8 mouse cellular contexts compared by ENCODE assay signal in genomic region chr10:93933980-93934379, GRCm38 (mm10). TPM values are rescaled to one million over a fixed set of nuclear protein-coding genes. Genes with fewer than 3 reads are reported as not detected.
DNase-seq lines count a peak whose midpoint lies in the region; ATAC-seq lines count a peak whose summit lies in the region.

No protein-coding gene starts in this region.

- H3K9ac ChIP-seq in limb, embryonic 11.5 days (ENCODE audit: low read length), result no peak overlapping the region
- no peak overlapping the region for H3K9ac ChIP-seq in hindbrain, embryonic 16.5 days (ENCODE audit: low read depth, low read length)
- H3K9ac ChIP-seq in stomach, embryonic 16.5 days (ENCODE audit: low read length), result no peak overlapping the region

- no peaks in the 10 kb centered on the region for H3K4me1 ChIP-seq in limb, embryonic 11.5 days (ENCODE audit: control insufficient read depth, insufficient read depth, low read length)
- peaks cover 4% of the 10 kb centered on the region; the same call in 1 of the 2 replicates for H3K4me1 ChIP-seq in limb, embryonic 10.5 days
- no peaks in the 10 kb centered on the region; the same call in 1 of the 2 replicates for H3K4me1 ChIP-seq in hindbrain, embryonic 16.5 days (ENCODE audit: control insufficient read depth, insufficient read depth, low read depth, low read length)
- H3K4me1 ChIP-seq in stomach, embryonic 16.5 days (ENCODE audit: control insufficient read depth, insufficient read depth, low read length), result peaks cover 7% of the 10 kb centered on the region; the same call in 1 of the 2 replicates

- no peak overlapping the region for H3K27ac ChIP-seq in limb, embryonic 11.5 days (replicated peaks; ENCODE audit: low read depth, low read length)
- no peak overlapping the region for H3K27ac ChIP-seq in limb, embryonic 10.5 days
- H3K27ac ChIP-seq in hindbrain, embryonic 16.5 days (ENCODE audit: low read depth, low read length), result no peak overlapping the region
- H3K27ac ChIP-seq in stomach, embryonic 16.5 days (ENCODE audit: low read length), result peak overlapping the region; percentile 26; the same call in 1 of the 2 replicates

- H3K4me3 ChIP-seq in limb, embryonic 11.5 days (ENCODE audit: low read depth, low read length), result no peak overlapping the region
- H3K4me3 ChIP-seq in limb, embryonic 10.5 days, result no peak overlapping the region
- H3K4me3 ChIP-seq in hindbrain, embryonic 16.5 days (ENCODE audit: low read length), result no peak overlapping the region
- H3K4me3 ChIP-seq in stomach, embryonic 16.5 days (replicated peaks; ENCODE audit: low read length), result no peak overlapping the region

- no peak overlapping the region for H3K4me2 ChIP-seq in limb, embryonic 11.5 days (ENCODE audit: low read depth, severe bottlenecking)
- H3K4me2 ChIP-seq in hindbrain, embryonic 16.5 days (ENCODE audit: low read length), result no peak overlapping the region; the same call in 1 of the 2 replicates
- H3K4me2 ChIP-seq in stomach, embryonic 16.5 days (ENCODE audit: low read depth, low read length), result no peak overlapping the region; the same call in 1 of the 2 replicates

- H3K9me3 ChIP-seq in limb, embryonic 11.5 days (ENCODE audit: control insufficient read depth, low read length), result no peaks in the 10 kb centered on the region
- no peaks in the 10 kb centered on the region for H3K9me3 ChIP-seq in limb, embryonic 10.5 days (replicated peaks)
- no peaks in the 10 kb centered on the region for H3K9me3 ChIP-seq in hindbrain, embryonic 16.5 days (ENCODE audit: control insufficient read depth, low read length)
- H3K9me3 ChIP-seq in stomach, embryonic 16.5 days (replicated peaks; ENCODE audit: control insufficient read depth, low read length), result no peaks in the 10 kb centered on the region

- no peaks in the 10 kb centered on the region for H3K36me3 ChIP-seq in limb, embryonic 11.5 days (ENCODE audit: control insufficient read depth, insufficient read depth, low read length)
- H3K36me3 ChIP-seq in limb, embryonic 10.5 days, result no peaks in the 10 kb centered on the region
- H3K36me3 ChIP-seq in hindbrain, embryonic 16.5 days (ENCODE audit: control insufficient read depth, insufficient read depth, low read length), result no peaks in the 10 kb centered on the region
- no peaks in the 10 kb centered on the region for H3K36me3 ChIP-seq in stomach, embryonic 16.5 days (ENCODE audit: control insufficient read depth, insufficient read depth, low read length)

- H3K27me3 ChIP-seq in limb, embryonic 11.5 days (ENCODE audit: control insufficient read depth, insufficient read depth, low read length), result no peaks in the 10 kb centered on the region
- H3K27me3 ChIP-seq in limb, embryonic 10.5 days (ENCODE audit: low read depth, poor library complexity, severe bottlenecking), result no peaks in the 10 kb centered on the region
- no peaks in the 10 kb centered on the region for H3K27me3 ChIP-seq in hindbrain, embryonic 16.5 days (replicated peaks; ENCODE audit: control insufficient read depth, insufficient read depth, low read length)
- no peaks in the 10 kb centered on the region for H3K27me3 ChIP-seq in stomach, embryonic 16.5 days (ENCODE audit: control insufficient read depth, insufficient read depth, low read length)

- ATAC-seq in limb, embryonic 11.5 days (ENCODE audit: insufficient number of reproducible peaks, low FRiP score, low TSS enrichment, low read depth), result no peak
- peak; percentile 79 for ATAC-seq in hindbrain, embryonic 16.5 days
- ATAC-seq in stomach, embryonic 16.5 days (ENCODE audit: insufficient read depth, low FRiP score), result peak; percentile 75; the same call in 1 of the 2 replicates

- DNase-seq in cerebellum, postnatal 14 days, result peak; percentile 74 to 79
- no peak for DNase-seq in cerebellum, adult 11 months
- peak; percentile 31 for DNase-seq in limb, embryonic 11.5 days (ENCODE audit: low spot score)
- DNase-seq in limb, embryonic 10.5 days (ENCODE audit: low spot score), result no peak
- peak; percentile 71 for DNase-seq in brain, adult 2 months (ENCODE audit: low read depth, low spot score)
- no peak for DNase-seq in thymus, postnatal 10 days (ENCODE audit: low spot score in 2 of 2)

- WGBS in limb, embryonic 11.5 days, result 63% methylated on average over 9 of the region's 9 CpGs
- 87% methylated on average over 9 of the region's 9 CpGs for WGBS in limb, embryonic 10.5 days
- 45% methylated on average over 9 of the region's 9 CpGs for WGBS in hindbrain, embryonic 16.5 days
- 28% methylated on average over 9 of the region's 9 CpGs for WGBS in stomach, embryonic 16.5 days

RNA-seq across cellular contexts. Expression of gene Metap2, which starts 37.1 kb away (rescaled TPM):
- 263 and 275 TPM in 2 replicates for polyA plus RNA-seq in limb, embryonic 11.5 days (2014; fragmentation: Nextera tagmentation; extraction: Ambion mirVana)
- polyA plus RNA-seq in limb, embryonic 10.5 days (2016; fragmentation: Nextera tagmentation; extraction: Ambion mirVana), result 221 and 241 TPM in 2 replicates
- 138 and 152 TPM in 2 replicates for polyA plus RNA-seq in hindbrain, embryonic 16.5 days (2015; fragmentation: Nextera tagmentation; extraction: Ambion mirVana)
- polyA plus RNA-seq in stomach, embryonic 16.5 days (2015; fragmentation: Nextera tagmentation; extraction: Ambion mirVana), result 191 TPM in 2 replicates

Comparison
In these comparisons a context has a peak if more than half of its experiments do, and no peak if none do; other contexts are left out.
1. DNase-seq: peak in cerebellum, postnatal 14 days (2 of 2), limb, embryonic 11.5 days (single experiment) and brain, adult 2 months (single experiment); none in cerebellum, adult 11 months (single experiment), limb, embryonic 10.5 days (single experiment) and thymus, postnatal 10 days (0 of 2).